Mouse (Mus musculus) limb, embryonic 13.5 days (tissue): ENCODE data around the gene Plpp2. TPM values are rescaled to one million over a fixed set of nuclear protein-coding genes. Genes with fewer than 3 reads are reported as not detected.

Experiments used
- ATAC-seq: fragments of 200-750 bp; cut with Nextera tagmentation; 2 replicates; pipeline ENCODE4 v1.8.0; 2017; ENCODE audit warnings: low read depth, moderate number of reproducible peaks, moderate TSS enrichment; ENCODE audit not compliant: low FRiP score
- H3K27ac ChIP-seq: fragments of 300-500 bp; sonication (generic); 2 replicates; pipeline ENCODE4 v1.5.1; 2015; ENCODE audit warnings: inconsistent platforms, mild to moderate bottlenecking, moderate library complexity
- H3K27me3 ChIP-seq: fragments of 300-500 bp; sonication (generic); 2 replicates; pipeline ENCODE4 v1.6.1; 2015; ENCODE audit warnings: mild to moderate bottlenecking, inconsistent platforms
- H3K36me3 ChIP-seq: fragments of 300-500 bp; sonication (generic); 2 replicates; pipeline ENCODE4 v1.6.1; 2015; ENCODE audit warnings: inconsistent platforms, mild to moderate bottlenecking, moderate library complexity
- H3K4me1 ChIP-seq: fragments of 300-500 bp; sonication (generic); 2 replicates; pipeline ENCODE4 v1.6.1; 2015; ENCODE audit warnings: inconsistent platforms
- H3K4me2 ChIP-seq: fragments of 300-500 bp; sonication (generic); replicated peaks from 2 replicates; pipeline ENCODE4 v1.6.1; 2015; ENCODE audit warnings: inconsistent platforms, mild to moderate bottlenecking, moderate library complexity
- H3K4me3 ChIP-seq: fragments of 300-500 bp; sonication (generic); 2 replicates; pipeline ENCODE4 v1.5.1; 2015; ENCODE audit warnings: moderate library complexity, mild to moderate bottlenecking, inconsistent platforms
- H3K9ac ChIP-seq: fragments of 300-500 bp; sonication (generic); 2 replicates; pipeline ENCODE4 v1.6.1; 2015; ENCODE audit warnings: mild to moderate bottlenecking, inconsistent platforms
- H3K9me3 ChIP-seq: fragments of 300-500 bp; sonication (generic); 2 replicates; pipeline ENCODE4 v1.6.1; 2016; ENCODE audit warnings: inconsistent platforms
- WGBS: fragments of 180-500 bp; shearing (Covaris S2); methylation state at CpG from one replicate; pipeline ENCODE4 v1.1.7; 2015; 5-methylcytosine and 5-hydroxymethylcytosine counted together
- microRNA-seq: library from miRNA; unstranded; fragments of <30 nt; microRNA quantifications from one replicate; pipeline ENCODE4, GENCODE M21; 2016
- polyA plus RNA-seq: library from polyadenylated mRNA; unstranded; fragments of >200 nt; fragmentation: Nextera tagmentation; extraction: Ambion mirVana; gene quantifications from 2 replicates; pipeline ENCODE4 v1.2.1, GENCODE M21; 2015

The Plpp2 gene
- polyA plus RNA-seq, 1 experiment from 2014 or later: 23.2 TPM

DNA sequence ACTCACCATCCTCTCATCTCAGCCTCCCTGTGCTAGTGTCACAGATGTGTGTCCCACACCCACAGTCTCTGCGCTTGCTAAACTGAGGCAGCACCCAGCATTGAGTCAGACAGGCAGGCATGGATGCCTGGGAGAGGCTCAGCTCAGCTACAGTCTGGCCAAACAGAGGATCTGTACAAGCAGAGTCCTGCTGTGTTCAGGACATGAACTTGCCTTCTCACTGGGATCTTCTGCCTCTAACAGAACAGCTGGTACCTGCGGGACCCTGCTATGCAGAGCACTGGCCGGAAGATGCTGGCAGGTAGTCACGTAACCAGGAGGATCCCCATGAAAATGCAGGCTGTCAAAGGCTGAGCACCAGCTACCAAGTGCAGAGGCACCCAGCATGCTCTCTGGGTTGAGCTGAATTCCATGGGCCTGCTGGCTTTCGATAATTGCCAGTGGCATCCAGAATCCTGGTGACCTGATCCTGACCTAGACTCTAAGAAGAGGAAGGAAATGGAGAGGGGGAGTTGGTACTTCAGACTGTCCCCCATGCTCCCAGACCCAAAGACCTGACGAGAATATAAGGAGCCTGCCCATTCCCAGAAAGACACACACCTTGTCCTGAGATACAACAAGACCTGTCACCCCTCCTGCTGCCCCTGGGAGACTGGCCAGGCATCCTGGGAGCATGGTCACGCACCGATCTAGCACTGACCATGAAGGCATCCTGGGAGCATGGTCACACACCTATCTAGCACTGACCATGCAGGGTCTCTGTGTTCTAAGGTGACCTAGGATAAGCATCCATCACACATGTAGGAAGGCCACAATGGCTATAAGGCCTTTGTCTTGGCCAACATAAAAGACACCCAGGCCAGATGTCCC, 7.9 kb downstream of the Plpp2 start:
- H3K4me2 ChIP-seq: no peak overlapping the region

DNA sequence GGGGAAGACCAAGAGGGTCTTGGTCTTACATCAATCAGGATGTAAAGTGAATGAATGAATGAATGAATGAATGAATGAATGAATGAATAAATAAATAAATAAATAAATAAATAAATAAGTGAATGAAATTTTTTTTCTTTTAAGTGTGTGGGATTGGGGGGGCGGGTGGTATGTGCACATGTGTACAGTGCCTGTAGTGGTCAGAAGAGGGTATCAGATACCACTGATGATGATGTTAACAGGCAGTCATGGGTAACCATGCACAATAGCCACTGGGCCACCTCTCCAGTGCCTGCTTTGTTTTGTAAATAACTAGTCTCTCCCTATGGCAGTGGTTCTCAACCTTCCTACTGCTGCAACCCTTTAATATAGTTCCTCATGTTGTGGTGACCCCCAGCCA, 9.2 kb downstream of the Plpp2 start:
- ATAC-seq: no peak
- Histone ChIP-seq H3K9me3 (no peaks in the 10 kb centered on the region), H3K4me2 (no peak overlapping the region), H3K4me3 (no peak overlapping the region), H3K4me1 (no peaks in the 10 kb centered on the region), H3K36me3 (peaks cover 27% of the 10 kb centered on the region), H3K9ac (no peak overlapping the region), H3K27ac (no peak overlapping the region), H3K27me3 (no peaks in the 10 kb centered on the region)
- WGBS: 80% methylated on average over 1 of the region's 1 CpGs

More for the DNA sequence above, 7.9 kb downstream of the Plpp2 start:
- no peaks in the 10 kb centered on the region for H3K9me3 ChIP-seq
- H3K4me3 ChIP-seq: no peak overlapping the region
- no peaks in the 10 kb centered on the region for H3K27me3 ChIP-seq
- ATAC-seq: no peak
- peaks cover 35% of the 10 kb centered on the region for H3K36me3 ChIP-seq
- H3K4me1 ChIP-seq: no peaks in the 10 kb centered on the region
- no peak overlapping the region for H3K27ac ChIP-seq
- WGBS: 89% methylated on average over 8 of the region's 8 CpGs
- H3K9ac ChIP-seq: no peak overlapping the region

DNA sequence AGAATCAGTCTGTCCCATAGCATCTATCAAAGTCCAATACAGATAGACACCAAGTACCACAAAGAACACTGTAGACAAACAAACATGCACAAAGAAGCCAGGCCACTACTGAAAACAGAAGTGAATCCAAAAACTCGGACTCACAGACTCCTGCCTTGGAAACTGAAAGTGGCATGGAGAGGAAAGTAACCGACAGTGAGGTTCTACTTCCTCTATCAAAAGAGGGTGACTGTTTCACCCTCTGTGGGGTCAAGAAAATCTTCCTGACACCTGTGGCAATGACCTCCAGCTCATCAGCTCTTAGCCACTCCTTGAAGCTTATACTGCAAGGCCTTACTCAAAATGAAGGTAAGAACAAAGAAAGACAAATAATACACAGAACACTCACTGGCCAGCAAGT, 26.9 kb downstream of the Plpp2 start:
- Histone ChIP-seq H3K27me3 (no peaks in the 10 kb centered on the region), H3K4me1 (no peaks in the 10 kb centered on the region), H3K36me3 (no peaks in the 10 kb centered on the region), H3K4me3 (no peak overlapping the region), H3K9me3 (no peaks in the 10 kb centered on the region), H3K4me2 (no peak overlapping the region), H3K27ac (no peak overlapping the region), H3K9ac (no peak overlapping the region)
- no peak for ATAC-seq
- 92% methylated on average over 2 of the region's 2 CpGs for WGBS

DNA sequence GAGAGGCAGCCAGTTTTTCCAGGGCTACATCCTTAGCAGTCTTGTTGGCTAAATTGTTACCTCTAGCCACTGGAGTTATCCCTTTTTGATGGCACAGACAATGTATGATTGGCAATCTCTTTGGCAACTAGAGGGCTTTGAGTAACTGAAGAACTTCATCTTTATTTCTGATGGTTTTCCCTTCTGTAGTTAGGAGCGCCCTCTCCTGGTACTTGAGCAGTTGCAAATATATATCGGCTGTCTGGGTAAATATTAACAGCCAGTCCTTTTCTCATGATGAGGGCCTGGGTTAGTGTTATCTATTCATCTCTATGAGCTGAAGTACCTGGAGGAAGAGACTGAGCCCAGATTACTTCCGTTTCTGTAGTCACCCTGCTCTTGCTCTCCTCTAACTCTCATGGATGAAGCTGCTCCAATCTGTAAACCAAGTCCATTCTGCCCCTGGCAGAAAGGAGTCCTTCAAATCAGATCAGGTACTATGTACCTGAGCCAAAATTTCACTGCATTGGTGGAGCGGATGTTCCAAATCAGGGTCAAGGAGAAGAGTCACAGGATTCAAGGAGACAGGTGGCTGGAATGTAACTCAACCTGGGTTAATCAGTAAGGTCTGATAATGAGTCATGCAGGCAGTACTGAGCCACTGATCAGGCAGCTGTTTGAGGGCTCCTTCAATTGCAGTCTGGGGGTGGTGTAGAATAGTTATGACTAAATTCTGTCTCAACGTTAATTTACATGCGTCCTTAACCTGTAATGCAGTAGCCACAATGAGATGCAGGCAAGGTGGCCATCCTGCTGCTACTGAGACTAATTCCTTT, 30.6 kb downstream of the Plpp2 start:
- peaks cover 3% of the 10 kb centered on the region; the same call in 1 of the 2 replicates for H3K9me3 ChIP-seq
- no peak overlapping the region for H3K4me3 ChIP-seq
- no peaks in the 10 kb centered on the region for H3K4me1 ChIP-seq
- WGBS: 73% methylated on average over 6 of the region's 6 CpGs
- no peak overlapping the region for H3K9ac ChIP-seq
- no peaks in the 10 kb centered on the region for H3K36me3 ChIP-seq
- H3K27ac ChIP-seq: no peak overlapping the region
- ATAC-seq: no peak
- H3K4me2 ChIP-seq: no peak overlapping the region
- H3K27me3 ChIP-seq: no peaks in the 10 kb centered on the region

DNA sequence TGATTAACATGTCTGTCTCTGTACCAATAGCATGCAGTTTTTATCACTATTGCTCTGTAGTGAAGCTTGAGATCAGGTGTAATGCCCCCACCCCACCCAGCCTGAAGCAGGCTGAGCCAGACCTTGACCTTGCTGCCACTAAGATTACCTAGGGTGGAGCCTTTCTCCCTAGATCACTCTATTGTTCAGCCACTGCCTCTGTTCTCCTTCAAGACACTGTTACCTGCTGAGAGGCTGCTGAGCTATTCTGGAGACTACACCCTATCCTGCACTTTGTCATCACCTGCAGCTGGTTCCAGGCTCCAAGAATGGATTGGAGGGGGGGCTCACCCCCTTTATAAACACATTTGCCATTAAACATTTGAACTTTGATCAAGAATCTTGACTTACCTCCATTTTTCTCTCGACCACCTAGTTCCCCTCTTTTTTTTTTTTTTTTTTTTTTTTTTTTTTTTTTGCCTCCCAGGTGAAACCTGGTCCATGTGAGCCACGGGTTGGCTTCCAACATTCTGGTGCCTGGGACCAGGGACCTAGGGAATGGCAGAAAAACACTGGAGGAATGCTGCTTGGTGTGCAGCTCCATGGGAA, 36.8 kb downstream of the Plpp2 start:
- no peak for ATAC-seq
- Histone ChIP-seq H3K36me3 (no peaks in the 10 kb centered on the region), H3K9me3 (peaks cover 3% of the 10 kb centered on the region; the same call in 1 of the 2 replicates), H3K4me2 (no peak overlapping the region), H3K27me3 (no peaks in the 10 kb centered on the region), H3K9ac (no peak overlapping the region), H3K4me1 (no peaks in the 10 kb centered on the region), H3K27ac (no peak overlapping the region), H3K4me3 (no peak overlapping the region)
- WGBS: 50% methylated on average over 2 of the region's 2 CpGs

DNA sequence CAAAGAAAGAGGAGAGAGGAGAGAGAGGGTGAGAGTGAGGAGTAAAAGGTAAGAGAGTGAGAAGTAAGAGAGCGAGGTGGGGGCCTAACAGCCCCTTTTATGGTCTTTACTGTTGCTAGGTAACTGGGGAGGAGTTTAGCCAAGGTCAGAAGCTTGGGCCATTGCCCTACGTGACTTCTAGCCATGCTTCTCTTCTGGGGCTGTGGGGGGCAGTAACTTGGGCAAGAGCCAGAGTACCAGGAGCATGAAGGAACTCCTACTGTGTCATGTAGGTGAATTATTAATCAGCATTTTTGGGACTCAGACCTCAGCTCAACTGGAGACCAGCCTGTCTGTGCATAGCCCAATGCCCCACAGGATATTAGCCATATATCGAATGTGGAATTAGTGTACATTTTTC, 37.7 kb downstream of the Plpp2 start:
- Histone ChIP-seq H3K4me1 (no peaks in the 10 kb centered on the region), H3K27me3 (no peaks in the 10 kb centered on the region), H3K27ac (no peak overlapping the region), H3K4me2 (no peak overlapping the region), H3K9me3 (peaks cover 3% of the 10 kb centered on the region; the same call in 1 of the 2 replicates), H3K9ac (no peak overlapping the region), H3K36me3 (no peaks in the 10 kb centered on the region), H3K4me3 (no peak overlapping the region)
- no peak for ATAC-seq
- 55% methylated on average over 3 of the region's 3 CpGs for WGBS

Small RNA genes lying within 50 kb of the gene (microRNA-seq; reads per million reads assigned to microRNA genes)
- not detected for gene Mir6909

Other genes with a start within 250 kb of the Plpp2 start
- not detected in 2 replicates for gene Vmn2r82, start 177.3 kb downstream of the Plpp2 start, polyA plus RNA-seq
- gene Vmn2r83, start 65.1 kb downstream of the Plpp2 start, polyA plus RNA-seq: not detected in 2 replicates
- 70.1 and 74.5 TPM in 2 replicates for gene Mier2, start 21.4 kb upstream of the Plpp2 start, polyA plus RNA-seq
- gene Theg, start 53.5 kb upstream of the Plpp2 start, polyA plus RNA-seq: not detected in 2 replicates
- gene C2cd4c, start 80.2 kb upstream of the Plpp2 start, polyA plus RNA-seq: 0.03 and 0.05 TPM in 2 replicates
- gene Shc2, start 104.1 kb upstream of the Plpp2 start, polyA plus RNA-seq: 11.3 and 11.9 TPM in 2 replicates
- gene Odf3l2, start 111.9 kb upstream of the Plpp2 start, polyA plus RNA-seq: not detected in 2 replicates
- gene Madcam1, start 130.8 kb upstream of the Plpp2 start, polyA plus RNA-seq: 7.0 and 8.2 TPM in 2 replicates
- gene Tpgs1, start 135.6 kb upstream of the Plpp2 start, polyA plus RNA-seq: 62.0 and 65.9 TPM in 2 replicates
- gene Cdc34, start 148.4 kb upstream of the Plpp2 start, polyA plus RNA-seq: 116 and 123 TPM in 2 replicates
- 0.83 and 0.92 TPM in 2 replicates for gene Gzmm, start 155.2 kb upstream of the Plpp2 start, polyA plus RNA-seq
- gene Bsg, start 170.7 kb upstream of the Plpp2 start, polyA plus RNA-seq: 761 and 775 TPM in 2 replicates
- not detected in 2 replicates for gene Hcn2, start 182.8 kb upstream of the Plpp2 start, polyA plus RNA-seq
- 49.4 and 54.9 TPM in 2 replicates for gene Polrmt, start 212.8 kb upstream of the Plpp2 start, polyA plus RNA-seq
- 0.34 and 0.47 TPM in 2 replicates for gene Fgf22, start 221.3 kb upstream of the Plpp2 start, polyA plus RNA-seq
- gene Rnf126, start 233.2 kb upstream of the Plpp2 start, polyA plus RNA-seq: 93.0 and 95.4 TPM in 2 replicates
- gene Fstl3, start 243.5 kb upstream of the Plpp2 start, polyA plus RNA-seq: 7.0 and 7.8 TPM in 2 replicates